Mouse (Mus musculus) cortical plate, adult 2 months (tissue): ENCODE measurements around the gene Unc93b1.

ENCODE experiments used
- CTCF ChIP-seq: fragments of 200-500 bp; IDR thresholded peaks from 2 replicates; pipeline ENCODE4 v1.5.1; 2011; ENCODE audit warnings: mild to moderate bottlenecking, control low read depth, low read length; ENCODE audit not compliant: insufficient read depth; ENCODE audit errors: extremely low read depth
- POLR2A ChIP-seq: fragments of 200-500 bp; IDR thresholded peaks from 2 replicates; pipeline ENCODE4 v1.6.1; 2011; ENCODE audit warnings: mild to moderate bottlenecking, low read length, control low read depth; ENCODE audit not compliant: insufficient read depth; ENCODE audit errors: extremely low read depth

DNA sequence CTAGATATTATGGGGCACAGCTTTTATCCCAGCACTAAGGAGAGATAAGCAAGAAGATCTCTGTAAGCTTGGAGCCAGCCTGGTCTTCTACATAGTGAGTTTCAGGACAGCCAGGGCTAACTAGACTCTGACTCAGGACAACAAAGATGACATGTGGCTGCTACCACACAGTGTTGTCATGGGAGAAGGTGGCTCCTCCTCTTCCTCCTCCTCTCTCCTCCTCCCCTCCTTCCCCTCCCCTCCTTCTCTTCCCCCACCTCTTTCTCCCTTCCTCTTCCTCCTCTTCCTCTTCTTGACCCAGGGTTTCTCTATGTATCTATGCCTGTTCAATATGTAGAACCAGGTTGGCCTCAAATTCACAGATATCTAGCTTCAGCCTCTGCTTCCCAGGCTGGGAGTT, 16.5 kb downstream of the Unc93b1 start:
- no peak for TF ChIP-seq CTCF
- no peak for TF ChIP-seq POLR2A
